Mouse (Mus musculus): ENCODE results near the gene Vdac1.

GRCm38 (mm10) chr11:52345939-52346634, 14.6 kb upstream of the Vdac1 start:
- TF ChIP-seq POLR2A (IDR thresholded peaks at IDR 0.05; ENCODE audit: low read depth, low read length) = no peak
- peak; percentile 93 for TF ChIP-seq CTCF (conservative IDR thresholded peaks at IDR 0.05; ENCODE audit: insufficient read depth, insufficient read length, low read depth, low read length)
